Mouse (Mus musculus) spleen, embryonic (tissue): ENCODE data around the gene Mgmt.

Experiments used
- CTCF ChIA-PET: fragments of 350-600 bp; sonication (Branson Sonifier 250); formaldehyde crosslinking; loops from one replicate; lab custom pipeline; 2022; lab: Charles Lee

The Mgmt gene

GRCm38 (mm10) chr7:136912901-136913300, 18.5 kb downstream of the Mgmt start:
- CTCF ChIA-PET = no interaction called here

GRCm38 (mm10) chr7:136916021-136916420, 21.6 kb downstream of the Mgmt start:
- CTCF ChIA-PET = no interaction called here

DNA sequence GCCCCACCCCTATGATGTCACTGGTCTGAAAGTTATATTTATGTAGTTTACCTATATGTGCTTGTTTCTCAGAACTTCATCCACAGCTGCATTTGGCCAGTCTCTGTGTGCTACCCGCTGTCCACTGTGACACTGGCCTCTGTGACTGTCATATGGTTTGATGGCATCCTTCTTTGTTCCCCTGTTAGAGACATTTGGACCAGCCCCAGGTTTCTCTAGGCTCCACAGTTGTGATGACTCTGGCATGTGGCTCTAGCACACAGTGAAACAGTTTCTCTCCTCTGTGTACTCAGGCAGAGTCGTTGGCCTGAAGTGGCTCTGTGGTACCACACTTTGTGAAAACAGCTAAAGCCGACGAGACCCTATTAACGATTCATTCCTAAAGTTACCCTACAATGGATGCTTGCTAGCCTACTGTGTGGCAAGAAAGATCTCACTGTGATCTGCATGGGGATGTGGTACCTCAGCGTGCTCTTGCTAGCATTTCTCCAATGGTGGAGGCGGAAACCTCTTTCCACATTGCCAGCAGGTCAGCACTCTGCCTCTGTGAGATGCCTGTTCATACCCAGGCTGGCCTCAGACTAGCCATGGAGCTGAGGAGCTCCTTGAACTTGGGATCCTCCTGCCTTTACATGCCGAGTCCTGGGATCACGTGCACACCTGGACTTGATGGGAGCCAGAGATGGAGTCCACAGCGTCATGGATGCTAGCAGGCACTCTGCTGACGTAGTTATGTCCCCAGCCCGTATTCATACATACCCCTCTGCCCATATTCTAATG, 26.8 kb downstream of the Mgmt start:
- CTCF ChIA-PET = no interaction called here

DNA sequence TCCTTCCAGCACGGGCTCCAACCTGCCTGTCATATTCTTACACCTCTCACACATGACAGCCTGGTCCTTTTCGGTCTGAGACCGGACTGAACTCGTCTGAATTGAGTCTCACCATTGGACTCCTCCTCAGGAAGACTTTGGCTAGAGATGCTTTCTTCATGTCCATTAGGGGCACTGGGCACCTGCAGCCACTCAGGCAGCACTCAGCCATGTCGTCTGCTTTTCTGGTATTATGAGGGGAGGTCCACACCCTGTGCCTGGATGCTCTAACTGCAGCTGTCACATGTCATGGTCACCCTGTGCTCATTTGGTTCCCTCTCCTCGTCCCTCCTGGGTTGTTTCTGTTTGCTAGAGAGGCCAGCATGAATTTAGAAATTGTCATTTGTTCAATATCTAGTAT, 27.8 kb downstream of the Mgmt start:
- CTCF ChIA-PET = no interaction called here

DNA sequence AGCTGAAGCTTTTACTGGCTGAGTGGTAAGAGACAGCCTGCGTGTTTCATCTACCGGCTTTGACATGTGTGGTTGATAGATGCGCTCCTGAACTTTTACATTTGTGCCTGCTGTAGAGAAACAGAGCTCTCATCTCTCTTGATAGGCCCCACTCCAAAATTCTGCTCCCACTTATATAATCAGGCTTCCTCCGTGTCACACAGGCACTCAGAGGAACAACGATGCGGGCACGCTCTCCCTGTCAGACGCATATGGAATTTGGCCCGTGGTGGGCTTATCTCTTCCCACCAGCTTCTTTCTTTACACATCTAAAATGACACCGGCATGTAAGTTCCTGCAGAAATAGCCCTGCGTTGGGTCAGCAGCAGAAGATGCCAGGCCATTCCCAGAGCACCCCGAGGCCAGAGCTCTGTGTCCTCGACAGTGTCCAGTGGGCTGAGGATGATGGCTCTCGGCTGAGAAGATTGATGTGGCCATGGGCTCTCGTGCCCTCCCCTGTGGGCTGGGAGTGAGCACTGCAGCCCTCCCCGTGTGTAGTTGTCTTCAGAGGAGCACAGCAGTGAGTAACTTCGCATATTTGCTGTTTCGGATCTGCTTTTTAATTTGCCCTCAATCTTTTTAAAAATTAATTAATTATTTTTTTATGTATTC, 30.3 kb downstream of the Mgmt start:
- CTCF ChIA-PET = interaction anchor here (0.5 kb wide), 1 partner anchor 229 kb away, joined by 12 read pairs; no protein-coding TSS in a partner anchor

DNA sequence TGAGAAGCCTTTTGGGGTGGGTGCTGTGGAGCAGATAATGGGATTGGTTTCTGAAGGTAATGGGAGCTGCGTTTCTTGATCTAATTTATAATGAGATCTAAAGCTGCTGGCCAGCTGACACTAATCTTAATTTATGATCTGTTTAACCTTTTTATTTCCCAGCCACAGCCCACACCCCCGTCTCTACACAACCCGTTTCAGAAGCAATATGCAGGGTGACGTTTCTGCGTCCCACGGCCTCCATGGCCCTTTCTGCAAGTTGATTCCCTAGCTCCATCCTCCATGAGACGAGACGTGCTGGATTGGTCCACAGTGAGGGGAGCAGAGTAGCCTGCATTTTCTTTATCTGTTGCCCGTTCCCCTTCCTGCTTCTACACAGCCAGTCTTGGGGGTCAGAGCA, 31.8 kb downstream of the Mgmt start:
- CTCF ChIA-PET = no interaction called here

DNA sequence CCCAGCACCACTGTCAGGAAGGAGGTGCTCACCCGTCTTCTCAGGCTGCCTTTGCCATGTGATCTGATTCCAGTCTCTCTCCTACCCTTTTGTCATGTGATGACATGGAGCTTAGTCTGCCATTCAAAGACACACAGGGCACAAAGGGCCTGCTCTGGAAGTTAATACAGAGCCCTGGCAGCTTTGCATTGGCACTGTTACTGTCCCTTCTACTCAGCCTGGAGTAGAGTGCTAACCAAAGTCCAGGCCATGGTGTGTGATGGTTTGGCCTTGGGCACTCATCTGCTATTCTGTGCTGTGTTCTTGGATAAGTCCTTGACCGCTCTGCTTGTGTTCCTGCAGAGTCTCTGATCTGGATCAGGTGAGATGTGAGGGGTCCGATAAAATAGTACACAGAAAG, 36.0 kb downstream of the Mgmt start:
- CTCF ChIA-PET = no interaction called here

- CTCF ChIA-PET = no interaction called here
Measured at GRCm38 (mm10) chr7:136933367-136933766, 39.0 kb downstream of the Mgmt start.

DNA sequence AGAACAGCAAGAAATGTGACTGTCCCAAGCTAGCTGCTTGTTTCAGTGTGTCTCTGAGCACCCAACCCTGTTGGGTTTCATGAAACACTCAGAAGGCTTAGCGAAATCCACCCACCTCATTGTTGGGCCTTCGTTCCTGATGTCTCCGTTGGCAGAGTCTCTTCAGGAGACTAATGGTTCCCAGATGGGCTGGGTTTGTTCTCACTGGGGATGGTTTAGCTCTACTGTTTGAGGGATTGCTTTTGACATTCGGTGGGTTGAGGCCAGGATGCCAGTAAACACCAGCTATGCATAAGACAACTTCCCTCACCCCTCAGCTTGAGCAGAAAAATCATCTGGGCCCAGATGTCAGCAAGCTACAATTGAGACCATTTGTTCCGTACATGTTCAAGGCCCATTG, 39.9 kb downstream of the Mgmt start:
- CTCF ChIA-PET = no interaction called here

GRCm38 (mm10) chr7:136934784-136935183, 40.4 kb downstream of the Mgmt start:
- CTCF ChIA-PET = no interaction called here

DNA sequence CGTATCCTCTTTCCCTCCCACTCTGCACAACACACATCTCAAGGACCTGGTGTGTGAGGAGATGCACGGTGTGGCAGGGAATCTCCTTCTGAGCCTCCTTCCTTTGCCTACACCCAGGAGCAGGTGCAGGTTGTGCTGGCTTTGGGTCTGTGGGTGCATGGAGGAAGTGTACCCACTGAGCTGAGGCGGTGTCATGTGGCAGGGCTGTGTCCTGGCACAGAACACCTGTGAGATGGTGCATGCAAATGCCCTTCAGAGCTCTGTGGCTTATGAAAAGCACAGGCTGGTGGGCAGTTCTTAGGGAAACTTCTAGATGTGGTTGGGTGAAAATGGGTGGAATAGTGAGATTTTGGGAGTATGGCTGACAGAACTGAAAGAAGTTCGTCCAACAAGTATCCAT, 44.0 kb downstream of the Mgmt start:
- CTCF ChIA-PET = no interaction called here

DNA sequence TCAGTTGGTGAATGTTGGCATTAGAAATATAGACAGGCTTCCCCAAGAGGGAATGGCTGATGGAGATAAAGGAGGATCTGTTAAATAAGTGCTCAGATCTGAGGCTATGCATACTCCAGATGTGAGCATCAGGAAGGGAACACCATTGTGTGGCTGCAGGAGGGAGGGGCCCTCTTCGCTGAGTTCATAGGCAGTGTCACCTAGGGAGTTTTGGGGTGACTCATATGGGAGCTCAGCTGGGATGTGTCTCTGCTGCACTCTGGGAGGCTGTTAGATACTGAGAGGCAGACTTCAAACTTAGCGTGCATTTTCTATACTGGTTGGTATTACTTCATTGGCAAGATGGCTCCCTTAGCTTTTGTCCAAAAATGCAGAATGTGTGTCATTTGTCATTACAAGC, 48.0 kb downstream of the Mgmt start:
- CTCF ChIA-PET = interaction anchor here (0.6 kb wide), 1 partner anchor 79 kb away, joined by 4 read pairs; no protein-coding TSS in a partner anchor

- CTCF ChIA-PET = no interaction called here
Measured at GRCm38 (mm10) chr7:136943886-136944285, 49.5 kb downstream of the Mgmt start.

DNA sequence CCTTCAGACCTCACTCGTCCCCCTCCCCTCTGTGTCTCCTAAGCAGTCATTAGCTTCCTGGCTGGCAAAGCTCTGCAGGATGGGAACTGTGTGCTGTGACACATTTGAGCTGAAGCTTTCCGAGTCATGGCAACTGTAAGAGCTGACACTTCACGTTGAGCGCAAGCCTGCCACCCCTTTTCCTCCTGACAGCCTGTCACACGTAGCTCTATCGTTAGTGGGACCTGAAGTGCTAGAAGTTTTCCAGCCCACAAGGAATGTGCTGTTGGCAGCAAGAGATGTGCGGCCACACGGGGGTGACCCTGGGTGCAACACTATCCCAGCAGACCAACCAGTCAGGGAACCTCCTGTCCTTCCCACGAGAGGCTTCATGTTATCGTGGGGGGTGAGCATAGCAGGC, 51.3 kb downstream of the Mgmt start:
- CTCF ChIA-PET = no interaction called here

DNA sequence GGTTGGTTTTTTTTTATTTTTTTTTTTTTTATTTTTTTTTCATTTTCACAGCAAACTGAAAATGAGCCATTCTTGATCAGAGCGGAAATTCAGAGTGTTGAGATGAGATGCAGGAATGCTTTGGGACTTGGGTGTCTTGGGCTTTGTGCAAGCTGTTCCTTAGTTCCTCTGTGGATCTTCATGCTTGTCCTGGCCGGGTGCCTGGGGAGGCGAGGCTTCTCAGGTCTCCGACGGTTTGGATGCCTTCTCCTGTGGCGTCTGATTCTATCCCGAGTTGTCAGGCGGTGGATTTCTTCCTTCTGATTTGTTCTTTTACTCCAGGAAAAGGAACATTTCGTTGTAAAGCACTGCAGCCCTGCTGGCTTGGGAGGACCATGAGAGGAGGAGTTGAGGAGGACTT, 51.7 kb downstream of the Mgmt start:
- CTCF ChIA-PET = no interaction called here

DNA sequence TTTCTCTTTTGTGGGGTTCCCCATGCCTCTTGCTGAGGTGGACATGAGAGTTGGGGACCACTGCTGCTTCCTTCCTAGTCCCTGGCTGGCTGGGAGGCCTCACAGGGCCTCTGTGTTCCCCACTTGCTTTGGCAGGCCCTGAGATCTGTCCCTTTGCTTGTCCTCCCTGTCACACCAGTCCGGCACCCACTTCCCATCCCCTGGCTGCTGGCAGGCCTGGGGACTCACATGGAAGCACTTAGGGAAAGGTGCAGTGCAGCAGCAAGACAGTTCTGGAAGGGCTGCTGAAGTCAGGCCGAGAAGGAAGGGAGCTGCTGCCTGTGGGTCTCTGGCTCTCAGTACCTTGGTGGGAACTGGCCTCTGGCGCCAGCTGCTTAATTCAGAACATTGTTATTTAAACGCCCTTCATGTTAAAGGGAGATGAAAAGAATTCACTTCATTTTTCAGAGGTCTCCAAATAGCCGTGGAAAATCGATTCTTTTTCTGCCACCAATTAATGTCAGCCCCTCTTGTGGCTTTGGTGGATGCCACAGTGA, 53.9 kb downstream of the Mgmt start:
- CTCF ChIA-PET = no interaction called here

DNA sequence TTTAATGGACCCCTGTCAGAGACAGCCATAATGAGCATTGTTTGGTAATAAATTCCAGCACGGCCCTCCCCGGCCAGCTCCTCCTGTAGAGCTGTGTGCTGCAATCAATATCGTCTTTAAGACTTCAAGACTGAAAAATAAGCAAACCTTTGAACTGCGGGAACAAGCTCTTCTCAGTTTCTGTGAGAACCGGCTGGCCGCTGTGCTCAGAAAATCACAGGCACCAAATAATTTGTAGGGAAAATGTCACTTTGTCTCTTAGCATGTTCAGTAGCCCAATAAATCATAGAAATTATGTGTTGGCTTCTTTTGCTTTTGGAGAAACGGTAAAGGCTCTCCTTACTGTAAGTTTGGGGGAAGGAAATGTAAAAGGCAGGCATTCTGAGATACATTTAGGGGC, 58.2 kb downstream of the Mgmt start:
- CTCF ChIA-PET = no interaction called here

- CTCF ChIA-PET = no interaction called here
Measured at GRCm38 (mm10) chr7:136953251-136953650, 58.8 kb downstream of the Mgmt start.

GRCm38 (mm10) chr7:136972361-136972760, 77.9 kb downstream of the Mgmt start:
- CTCF ChIA-PET = no interaction called here

DNA sequence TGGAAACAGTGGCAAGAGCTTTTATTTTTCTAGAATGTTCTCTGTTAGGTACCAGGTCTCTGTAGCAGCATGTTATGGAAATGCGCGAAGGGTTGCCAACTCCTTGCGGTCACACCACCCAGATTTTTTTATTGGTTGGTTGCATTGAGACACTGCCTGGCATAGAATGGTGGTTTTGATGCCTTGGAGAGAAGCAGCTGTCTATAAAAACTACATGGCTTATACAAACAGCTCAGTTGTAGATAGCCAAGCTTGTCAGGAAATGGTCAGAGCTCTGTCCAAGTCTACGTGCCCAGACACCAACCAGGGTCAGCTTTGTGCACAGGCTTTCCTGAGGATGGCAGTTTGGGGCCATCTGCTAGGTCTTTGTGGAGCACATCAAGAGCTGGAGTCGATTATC, 80.6 kb downstream of the Mgmt start:
- CTCF ChIA-PET = no interaction called here

DNA sequence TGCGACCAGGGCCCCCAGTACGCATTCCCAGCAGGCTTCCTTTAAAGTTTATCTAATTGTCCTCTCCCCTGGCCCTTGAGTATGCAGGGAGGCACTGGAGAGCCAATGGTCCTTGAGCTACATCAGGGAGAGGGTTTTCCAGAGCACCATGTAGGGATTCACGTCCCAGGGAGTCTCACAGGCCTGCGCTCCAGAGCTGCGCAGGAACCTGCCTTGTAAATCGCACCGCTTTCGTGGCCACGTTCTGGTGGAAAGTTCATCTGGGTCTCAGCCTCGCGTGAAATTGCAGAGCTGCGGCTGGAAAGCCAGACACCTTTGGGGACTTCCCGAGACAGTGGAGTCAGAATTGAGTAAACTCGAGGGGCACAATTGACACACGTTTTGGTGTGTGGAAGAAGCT, 103.0 kb downstream of the Mgmt start:
- CTCF ChIA-PET = no interaction called here

GRCm38 (mm10) chr7:137000703-137001102, 106.3 kb downstream of the Mgmt start:
- CTCF ChIA-PET = no interaction called here

DNA sequence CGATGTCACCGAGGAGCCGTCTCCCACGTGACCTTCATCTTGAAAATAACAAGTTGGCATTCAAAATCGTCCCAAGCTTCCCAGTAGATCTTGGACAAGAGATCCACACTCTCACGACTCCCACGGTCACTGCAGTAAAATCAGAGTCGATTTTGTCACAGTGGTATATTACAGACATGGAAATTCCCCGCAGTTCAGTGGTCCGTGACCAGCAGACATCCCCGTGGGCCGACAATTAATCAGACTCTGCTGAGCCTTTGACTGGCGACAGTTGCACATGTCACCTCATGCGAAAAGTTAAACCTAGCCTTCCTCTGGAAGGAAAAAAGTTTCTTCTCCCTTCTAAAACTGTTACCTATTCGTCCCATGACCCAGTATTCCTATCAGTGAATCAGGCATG, 106.8 kb downstream of the Mgmt start:
- CTCF ChIA-PET = no interaction called here
